Mouse (Mus musculus): ENCODE results near the gene Ly6g5b. TPM values are rescaled to one million over a fixed set of nuclear protein-coding genes. Genes with fewer than 3 reads are reported as not detected.

The Ly6g5b gene
- polyA plus RNA-seq, 1 experiment, result 0.54 TPM

DNA sequence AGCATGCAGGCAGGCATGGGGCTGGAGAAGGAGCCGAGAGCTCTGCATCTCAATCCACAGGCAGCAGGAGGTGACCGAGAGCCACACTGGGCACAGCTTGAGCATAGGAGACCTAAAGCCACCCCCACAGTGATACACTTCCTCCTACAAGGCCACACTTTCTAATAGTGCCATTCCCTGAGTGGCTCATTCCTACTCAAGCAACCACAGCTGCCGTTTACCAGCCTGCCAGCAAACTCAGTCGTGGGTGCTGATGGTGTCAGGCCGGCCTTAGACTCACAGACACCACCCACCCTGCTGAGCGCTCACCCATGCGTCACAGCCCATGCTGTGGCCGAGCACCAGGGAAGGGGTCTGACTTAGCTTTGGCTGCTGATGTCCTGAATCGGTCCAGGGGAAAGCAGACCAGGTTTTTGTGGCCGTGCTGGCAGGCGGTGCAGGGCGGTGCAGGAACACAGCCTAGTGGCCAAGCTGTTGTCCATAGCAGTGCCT is 18.0 kb downstream of the Ly6g5b start:
- H3K4me1 ChIP-seq (ENCODE audit: control insufficient read depth, insufficient read depth, low read length), result peaks cover 6% of the 10 kb centered on the region
- TF ChIP-seq CTCF (IDR thresholded peaks at IDR 0.05; ENCODE audit: low read depth, low read length) (no peak), POLR2A (IDR thresholded peaks at IDR 0.05; ENCODE audit: borderline replicate concordance, low read depth, low read length) (no peak)
- H3K27ac ChIP-seq (ENCODE audit: insufficient read depth, low read depth, low read length), result no peak overlapping the region
- no peak overlapping the region for H3K4me3 ChIP-seq (ENCODE audit: insufficient read depth, low read length)

DNA sequence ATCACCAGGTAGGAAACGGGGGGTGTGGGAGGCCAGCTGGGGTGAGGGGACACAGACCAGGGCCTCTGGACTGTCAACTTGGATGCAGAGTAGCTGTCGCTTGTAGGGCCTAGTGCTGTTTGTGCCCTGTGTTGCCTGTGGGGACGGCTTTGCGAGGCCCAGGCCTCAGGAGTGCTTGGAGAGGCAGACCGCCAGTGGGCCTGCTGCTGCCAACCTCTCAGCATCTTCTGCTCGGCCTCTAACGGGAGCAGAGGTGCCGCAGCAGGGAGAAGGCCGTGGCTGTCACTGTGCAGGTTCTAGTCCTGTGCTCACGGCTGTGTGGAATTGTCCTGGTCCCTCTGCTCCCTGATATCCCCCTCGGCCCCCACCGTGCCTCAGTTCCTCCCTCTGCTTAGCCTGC is 18.6 kb downstream of the Ly6g5b start:
- TF ChIP-seq POLR2A (IDR thresholded peaks at IDR 0.05; ENCODE audit: borderline replicate concordance, low read depth, low read length) (no peak), CTCF (IDR thresholded peaks at IDR 0.05; ENCODE audit: low read depth, low read length) (no peak)
- no peak overlapping the region for H3K27ac ChIP-seq (ENCODE audit: insufficient read depth, low read depth, low read length)
- H3K4me3 ChIP-seq (ENCODE audit: insufficient read depth, low read length), result no peak overlapping the region
- peaks cover 6% of the 10 kb centered on the region for H3K4me1 ChIP-seq (ENCODE audit: control insufficient read depth, insufficient read depth, low read length)

- no peak for TF ChIP-seq POLR2A (IDR thresholded peaks at IDR 0.05; ENCODE audit: borderline replicate concordance, low read depth, low read length)
- no peak for TF ChIP-seq CTCF (IDR thresholded peaks at IDR 0.05; ENCODE audit: low read depth, low read length)
- no peak overlapping the region for H3K27ac ChIP-seq (ENCODE audit: insufficient read depth, low read depth, low read length)
- H3K4me1 ChIP-seq (ENCODE audit: control insufficient read depth, insufficient read depth, low read length), result peaks cover 6% of the 10 kb centered on the region
- H3K4me3 ChIP-seq (ENCODE audit: insufficient read depth, low read length), result no peak overlapping the region
These were observed 20.5 kb downstream of the Ly6g5b start for GRCm38 (mm10) chr17:35094475-35095365.

- Histone ChIP-seq H3K4me1 (ENCODE audit: control insufficient read depth, insufficient read depth, low read length) (peaks cover 6% of the 10 kb centered on the region), H3K27ac (ENCODE audit: insufficient read depth, low read depth, low read length) (no peak overlapping the region), H3K4me3 (ENCODE audit: insufficient read depth, low read length) (no peak overlapping the region)
- TF ChIP-seq POLR2A (IDR thresholded peaks at IDR 0.05; ENCODE audit: borderline replicate concordance, low read depth, low read length), result no peak
These were observed 22.6 kb downstream of the Ly6g5b start for GRCm38 (mm10) chr17:35092403-35093198.

DNA sequence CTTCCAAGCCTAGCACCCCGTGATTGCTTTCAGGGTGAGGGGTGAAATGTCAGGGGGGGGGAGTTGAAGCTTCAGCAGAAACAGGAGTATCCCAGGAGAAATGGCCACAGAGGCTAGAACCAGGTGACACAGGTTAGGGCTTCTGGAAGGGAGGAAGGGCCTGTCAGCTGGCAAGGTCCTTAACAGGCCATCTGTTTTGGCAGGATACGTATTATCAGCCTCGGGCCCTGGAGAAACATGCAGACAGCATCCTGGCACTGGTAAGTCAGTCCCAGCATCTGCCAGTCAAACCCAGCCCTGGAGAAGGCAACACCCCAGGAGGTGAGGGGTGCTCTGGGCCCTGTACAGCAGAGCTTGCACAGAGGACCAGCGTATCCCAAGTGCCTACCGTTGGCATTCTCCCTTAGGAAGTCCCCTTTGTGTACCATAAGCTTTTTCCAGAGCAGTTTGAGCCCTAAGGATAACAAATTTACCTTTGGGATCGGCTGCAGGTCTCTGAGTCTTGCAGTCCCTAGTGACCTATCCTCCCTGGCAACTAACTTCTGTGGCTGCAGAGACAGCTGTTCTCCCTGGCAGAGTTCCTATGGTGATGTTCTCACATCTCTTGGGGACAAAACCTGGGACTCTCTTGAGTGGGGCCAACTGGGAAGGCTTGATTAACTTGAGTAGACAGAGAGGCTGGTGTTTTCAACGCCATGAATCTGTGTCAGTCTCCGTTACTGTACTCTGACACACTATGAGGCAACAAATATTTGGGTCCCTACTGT is 24.9 kb downstream of the Ly6g5b start:
- TF ChIP-seq POLR2A (IDR thresholded peaks at IDR 0.05; ENCODE audit: borderline replicate concordance, low read depth, low read length) (no peak), CTCF (IDR thresholded peaks at IDR 0.05; ENCODE audit: low read depth, low read length) (no peak)
- Histone ChIP-seq H3K4me3 (ENCODE audit: insufficient read depth, low read length) (peak overlapping the region; percentile 94), H3K27ac (ENCODE audit: insufficient read depth, low read depth, low read length) (no peak overlapping the region)

DNA sequence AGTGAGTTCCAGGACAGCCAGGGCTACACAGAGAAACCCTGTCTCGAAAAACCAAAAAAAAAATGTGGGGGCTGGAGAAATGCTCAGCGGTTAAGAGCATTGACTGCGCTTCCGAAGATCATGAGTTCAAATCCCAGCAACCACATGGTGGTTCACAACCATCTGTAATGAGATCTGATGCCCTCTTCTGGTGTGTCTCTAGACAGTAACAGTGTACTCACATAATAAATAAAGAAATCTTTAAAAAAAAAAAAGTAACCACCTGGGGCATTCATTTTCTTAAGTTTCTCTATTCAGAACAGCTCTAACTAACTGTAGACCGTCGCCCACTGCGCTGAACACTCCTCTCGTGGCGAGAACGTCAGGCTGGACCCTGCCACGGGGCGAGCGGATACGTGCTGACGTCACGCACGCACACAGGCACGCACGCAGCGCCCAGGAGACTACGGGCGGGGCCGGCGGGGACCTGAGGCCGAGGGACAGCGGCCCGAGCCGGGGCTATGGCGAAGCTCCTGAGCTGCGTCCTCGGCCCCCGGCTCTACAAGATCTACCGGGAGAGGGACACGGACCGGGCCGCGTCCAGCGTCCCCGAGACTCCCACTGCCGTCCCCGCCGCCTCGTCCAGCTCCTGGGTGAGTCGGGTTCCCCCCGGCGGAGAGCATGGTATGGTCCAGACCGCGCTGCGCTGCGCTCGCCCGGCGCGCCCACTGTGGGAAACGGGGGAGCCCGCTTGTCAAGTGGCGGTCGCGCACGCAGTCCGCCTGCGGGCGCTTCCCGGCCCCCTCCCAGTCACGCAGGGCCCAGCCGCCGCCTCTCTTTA is 26.2 kb downstream of the Ly6g5b start, which contains the start of gene Abhd16a:
Gene Abhd16a (plus strand): TSS at position 439 of the 820 bp plus-strand sequence.
- Histone ChIP-seq H3K27ac (ENCODE audit: insufficient read depth, low read depth, low read length) (peak within 1 kb of the TSS; percentile 94), H3K4me1 (ENCODE audit: control insufficient read depth, insufficient read depth, low read length) (no peaks in the 10 kb centered on the region), H3K4me3 (ENCODE audit: insufficient read depth, low read length) (peak within 1 kb of the TSS; percentile 94)
- TF ChIP-seq POLR2A (IDR thresholded peaks at IDR 0.05; ENCODE audit: borderline replicate concordance, low read depth, low read length) (no peak), CTCF (IDR thresholded peaks at IDR 0.05; ENCODE audit: low read depth, low read length) (no peak)

More for the DNA sequence above, 24.9 kb downstream of the Ly6g5b start:
- H3K4me1 ChIP-seq (ENCODE audit: control insufficient read depth, insufficient read depth, low read length), result peaks cover 6% of the 10 kb centered on the region

DNA sequence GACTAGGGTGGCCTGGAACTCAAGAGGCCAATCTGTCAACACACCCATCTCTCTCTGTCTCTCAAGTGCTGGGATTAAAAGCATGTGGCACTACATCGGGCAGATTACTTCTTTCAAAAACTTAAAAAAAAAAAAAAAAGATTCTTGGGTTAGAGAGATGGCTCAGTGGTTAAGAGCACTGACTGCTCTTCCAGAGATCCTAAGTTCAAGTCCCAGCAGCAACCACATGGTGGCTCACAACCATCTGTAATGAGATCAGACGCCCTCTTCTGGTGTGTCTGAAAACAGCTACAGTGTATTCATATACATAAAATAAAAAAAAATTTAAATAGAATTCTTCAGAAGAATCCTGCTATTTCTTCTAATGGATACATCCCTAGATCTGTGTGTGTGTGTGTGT is 27.1 kb downstream of the Ly6g5b start:
- Histone ChIP-seq H3K4me1 (ENCODE audit: control insufficient read depth, insufficient read depth, low read length) (no peaks in the 10 kb centered on the region), H3K4me3 (ENCODE audit: insufficient read depth, low read length) (no peak overlapping the region), H3K27ac (ENCODE audit: insufficient read depth, low read depth, low read length) (no peak overlapping the region)
- no peak for TF ChIP-seq CTCF (IDR thresholded peaks at IDR 0.05; ENCODE audit: low read depth, low read length)
- no peak for TF ChIP-seq POLR2A (IDR thresholded peaks at IDR 0.05; ENCODE audit: borderline replicate concordance, low read depth, low read length)

- Histone ChIP-seq H3K4me1 (ENCODE audit: control insufficient read depth, insufficient read depth, low read length) (peaks cover 7% of the 10 kb centered on the region), H3K27ac (ENCODE audit: insufficient read depth, low read depth, low read length) (no peak within 1 kb of the TSS), H3K4me3 (ENCODE audit: insufficient read depth, low read length) (no peak within 1 kb of the TSS)
- no peak for TF ChIP-seq CTCF (IDR thresholded peaks at IDR 0.05; ENCODE audit: low read depth, low read length)
- TF ChIP-seq POLR2A (IDR thresholded peaks at IDR 0.05; ENCODE audit: borderline replicate concordance, low read depth, low read length), result no peak
These were observed 29.9 kb downstream of the Ly6g5b start, which contains the start of gene Ly6g6f for GRCm38 (mm10) chr17:35085208-35085865. TSS of gene Ly6g6f (minus strand) at chr17:35085610.
